Mouse (Mus musculus) CD4-positive helper T cell, adult 2 months (primary cell): Measurements from ENCODE around the gene Olfr18.
A peak's percentile ranks its signal among the peaks of the same experiment; 100 is the strongest.
"Not testable (repeated sequence)": the region's sequence is repeated elsewhere in the genome, so short reads cannot be mapped to it uniquely, and the experiment has no call there.

Experiments
- DNase-seq: peaks from one replicate; pipeline ENCODE4 v3.0.0-alpha.2; 2012; ENCODE audit warnings: low read depth, missing footprints, low spot score

Olfr18 gene

DNA sequence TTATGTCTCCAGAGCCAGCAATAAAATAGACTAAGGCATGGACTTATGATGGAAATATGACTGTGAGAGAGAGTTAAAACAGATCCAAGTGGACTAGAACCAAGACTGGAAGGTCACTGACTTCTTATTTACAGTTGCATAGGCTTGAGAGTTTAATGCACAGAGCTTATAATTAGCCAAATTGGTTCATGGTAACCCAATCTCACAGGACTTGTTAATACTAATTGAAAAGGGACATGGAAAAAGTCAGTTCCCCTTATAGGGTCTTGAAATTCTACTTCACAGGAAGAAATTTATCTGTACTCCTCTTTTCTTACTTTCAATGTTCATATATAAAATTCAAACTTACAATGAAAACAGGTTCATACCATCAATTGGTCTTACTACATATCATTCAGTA, at the start of gene Olfr18:
Gene Olfr18 (minus strand): TSS at position 101 of the 400 bp plus-strand sequence.
- DNase-seq: no peak

GRCm38 (mm10) chr9:20385343-20385703, 49.4 kb upstream of the Olfr18 start:
- DNase-seq: no peak

DNA sequence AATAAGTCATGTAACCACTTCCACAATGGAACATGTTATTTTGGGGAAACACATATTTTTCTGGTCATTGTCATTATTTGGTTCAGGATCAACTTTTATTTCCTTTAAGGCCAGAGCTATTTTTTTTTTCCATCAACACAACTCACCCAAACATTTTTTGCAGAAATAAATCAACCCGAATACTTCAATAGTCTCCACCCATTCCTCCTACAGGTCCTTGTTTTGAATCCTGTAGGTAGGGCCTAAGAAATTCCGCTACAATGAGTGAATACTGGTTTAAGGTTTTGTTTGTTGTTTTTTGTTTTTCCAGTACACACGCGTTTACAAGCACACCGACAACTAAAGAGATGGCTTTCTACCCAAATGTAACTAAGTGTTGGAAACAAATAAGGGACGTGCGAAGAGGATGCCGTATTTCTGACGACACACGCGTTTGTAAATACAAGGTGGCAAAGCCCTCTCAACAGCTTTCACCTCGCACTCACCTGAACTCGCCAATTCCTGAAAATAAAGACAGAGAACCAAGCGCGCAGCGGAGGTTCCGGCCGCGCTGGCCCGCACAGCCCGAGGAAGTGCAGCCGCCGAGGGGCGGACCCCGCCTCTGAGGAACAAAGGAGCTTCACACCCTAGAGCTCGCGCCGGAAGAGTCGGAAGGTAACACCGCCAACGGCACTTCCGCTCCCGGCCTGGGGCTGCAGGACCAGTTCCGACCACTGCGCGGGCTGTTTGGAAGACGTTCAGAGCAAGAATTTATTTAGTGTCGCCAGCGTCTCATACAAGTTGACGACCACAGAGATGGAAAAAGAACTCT, 48.8 kb upstream of the Olfr18 start, which contains the start of gene Zfp560:
Gene Zfp560 (minus strand): TSS at position 646 of the 811 bp plus-strand sequence.
- DNase-seq: peak; percentile 94

GRCm38 (mm10) chr9:20383659-20384058, 47.8 kb upstream of the Olfr18 start:
- no peak for DNase-seq

DNA sequence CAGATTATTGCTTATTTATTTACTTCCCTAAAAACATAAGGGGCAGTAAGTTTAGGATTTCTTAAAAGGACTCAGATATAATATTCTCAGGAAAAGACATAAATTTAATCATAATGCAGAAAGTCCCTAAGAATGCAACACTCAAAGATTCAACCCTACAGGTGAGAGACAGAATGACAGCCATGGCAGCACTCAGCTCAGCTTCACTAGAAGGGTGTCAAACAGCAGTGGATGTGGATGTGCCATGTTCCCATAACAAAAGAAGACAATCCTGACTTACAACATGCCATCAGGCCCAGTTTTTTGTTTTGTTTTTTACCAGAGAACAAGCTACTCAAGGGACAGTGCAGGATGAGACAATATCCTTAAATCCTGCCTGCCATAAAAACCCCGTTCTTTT, 38.8 kb upstream of the Olfr18 start:
- DNase-seq: no peak

DNA sequence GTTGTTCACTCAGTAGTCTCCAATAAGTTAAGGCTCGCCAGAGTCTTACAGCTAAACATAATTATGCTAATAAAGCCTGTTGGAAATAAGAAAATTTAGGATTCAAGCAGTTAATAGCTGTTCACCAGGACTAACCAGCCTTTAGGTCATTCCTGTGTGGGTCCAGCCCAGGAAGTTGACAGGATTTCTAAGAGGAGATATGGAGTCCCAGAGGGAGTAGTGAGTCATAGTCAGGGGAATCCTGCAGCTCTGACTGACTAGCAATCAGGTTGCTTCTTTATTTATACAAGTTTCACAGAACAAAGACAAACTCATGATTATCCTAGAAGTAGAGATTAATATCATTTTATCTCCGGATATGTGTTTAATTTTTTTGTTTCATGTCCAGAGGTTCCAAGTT, 31.4 kb upstream of the Olfr18 start:
- DNase-seq: no peak

- DNase-seq: no peak
Measured at GRCm38 (mm10) chr9:20348501-20348900, 12.6 kb upstream of the Olfr18 start.

DNA sequence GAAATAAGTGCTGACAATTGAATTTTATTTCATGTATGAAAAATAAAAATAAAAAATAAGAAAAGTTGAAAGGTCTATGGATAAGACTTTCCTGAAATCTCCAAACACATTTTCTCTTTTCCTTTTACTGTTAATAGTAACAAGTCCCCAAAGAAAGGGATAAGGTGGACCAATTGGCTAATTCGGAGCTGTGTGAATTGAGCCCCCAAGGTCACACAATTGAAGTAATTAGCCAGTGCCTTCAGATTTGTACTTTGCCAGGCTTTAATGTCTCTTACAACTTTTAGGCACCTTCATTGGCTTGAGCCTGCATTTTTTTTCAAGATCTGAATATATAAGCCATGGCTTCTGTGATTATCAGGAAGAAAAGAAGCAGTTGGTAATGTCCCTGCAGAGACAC, 37.7 kb downstream of the Olfr18 start, which contains the start of gene Olfr873:
Gene Olfr873 (plus strand): TSS at position 301 of the 400 bp plus-strand sequence.
- DNase-seq: no peak

- not testable (repeated sequence) for DNase-seq
Measured at GRCm38 (mm10) chr9:20295562-20295961, 40.3 kb downstream of the Olfr18 start.

DNA sequence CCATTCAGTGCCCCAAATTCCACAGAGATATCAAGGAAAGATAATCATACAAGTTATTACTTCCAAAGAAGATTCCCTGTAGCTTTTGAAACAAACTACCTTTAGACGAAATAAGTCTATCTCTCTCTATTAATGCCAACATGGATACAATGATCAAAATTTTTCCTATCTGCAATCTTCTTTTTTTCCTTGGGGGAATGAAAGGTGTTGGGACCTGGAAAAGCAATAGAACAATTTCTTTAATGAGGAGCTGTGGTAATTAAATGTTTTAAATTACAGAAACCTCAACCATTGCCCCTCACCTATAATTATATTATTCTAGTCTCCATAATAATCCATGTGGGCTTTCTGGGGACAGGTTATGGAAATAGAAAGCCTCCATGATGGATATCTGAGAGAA, 53.8 kb downstream of the Olfr18 start, which contains the start of gene Olfr39:
Gene Olfr39 (plus strand): TSS at position 301 of the 400 bp plus-strand sequence.
- DNase-seq: no peak
